8 mouse cellular contexts compared by ENCODE assay signal in the genomic region with DNA sequence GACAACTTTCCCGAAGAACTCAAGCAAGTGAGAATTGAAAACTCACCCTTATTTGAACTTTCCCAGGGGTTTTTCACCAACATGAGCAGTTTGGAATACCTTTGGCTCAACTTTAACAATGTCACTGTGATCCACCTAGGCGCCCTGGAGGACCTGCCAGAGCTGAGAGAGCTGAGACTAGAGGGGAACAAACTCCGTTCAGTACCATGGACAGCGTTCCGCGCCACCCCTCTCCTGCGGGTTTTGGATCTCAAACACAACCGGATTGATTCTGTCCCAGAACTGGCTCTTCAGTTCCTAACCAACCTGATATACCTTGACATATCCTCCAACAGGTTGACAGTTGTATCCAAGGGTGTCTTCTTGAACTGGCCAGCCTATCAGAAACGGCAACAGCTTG. TPM values are rescaled to one million over a fixed set of nuclear protein-coding genes. Genes with fewer than 3 reads are reported as not detected.
DNase-seq lines count a peak whose midpoint lies in the region; ATAC-seq lines count a peak whose summit lies in the region.

No protein-coding gene starts in this region.

- ATAC-seq in megakaryocyte-erythroid progenitor cell, adult 5-6 weeks (replicated peaks; ENCODE audit: low FRiP score, low TSS enrichment, poor library complexity, severe bottlenecking), result peak; percentile 50; the same call in 1 of the 2 replicates

- peak; percentile 62 for DNase-seq in gastrocnemius, postnatal 14 days
- no peak for DNase-seq in gastrocnemius, postnatal 25 days
- DNase-seq in 3T3-L1 (ENCODE audit: low read depth, low spot score), result peak; percentile 49
- peak; percentile 74 for DNase-seq in adrenal gland, postnatal 14 days
- peak; percentile 49 for DNase-seq in kidney, adult 18-20 months
- DNase-seq in spleen, adult 18-20 months, result no peak
- no peak for DNase-seq in left cerebral cortex, adult 11 months (ENCODE audit: low spot score)

- intact Hi-C loops in gastrocnemius, postnatal 14 days (cut with DNase I; ENCODE audit: low total_unique reads), result no loop called here

RNA-seq across cellular contexts. Expression of a gene that starts 0.8 kb away (rescaled TPM):
- total RNA-seq in gastrocnemius, postnatal 14 days (2021), result not detected
- not detected for total RNA-seq in gastrocnemius, postnatal 25 days (2021)
- total RNA-seq in adrenal gland, postnatal 14 days (2021), result not detected in 2 replicates
- not detected in 2 replicates for total RNA-seq in megakaryocyte-erythroid progenitor cell, adult 5-6 weeks (2014; fragmentation: Nextera tagmentation)
- not detected in 2 replicates for total RNA-seq in megakaryocyte-erythroid progenitor cell, adult 5-6 weeks (2017)

RNA-seq across cellular contexts. Expression of a gene that starts 13.9 kb away (rescaled TPM):
- total RNA-seq in gastrocnemius, postnatal 14 days (2021), result not detected
- not detected for total RNA-seq in gastrocnemius, postnatal 25 days (2021)
- total RNA-seq in adrenal gland, postnatal 14 days (2021), result 0.11 TPM in 1 of 2 replicates, not detected in the other
- not detected in 2 replicates for total RNA-seq in megakaryocyte-erythroid progenitor cell, adult 5-6 weeks (2014; fragmentation: Nextera tagmentation)
- not detected in 2 replicates for total RNA-seq in megakaryocyte-erythroid progenitor cell, adult 5-6 weeks (2017)

RNA-seq across cellular contexts. Expression of a gene that starts 19.8 kb away (rescaled TPM):
- under 1 TPM; 0.29 to 0.37 TPM for total RNA-seq in gastrocnemius, postnatal 14 days (2021)
- under 1 TPM in 1 of 2 experiments, not detected in 1; 0.19 TPM for total RNA-seq in gastrocnemius, postnatal 25 days (2021)
- total RNA-seq in adrenal gland, postnatal 14 days (2021), result not detected in 2 replicates
- not detected in 2 replicates for total RNA-seq in megakaryocyte-erythroid progenitor cell, adult 5-6 weeks (2014; fragmentation: Nextera tagmentation)
- total RNA-seq in megakaryocyte-erythroid progenitor cell, adult 5-6 weeks (2017), result not detected in 2 replicates

RNA-seq across cellular contexts. Expression of a gene that starts 29.6 kb away (rescaled TPM):
- not detected for total RNA-seq in gastrocnemius, postnatal 14 days (2021)
- not detected for total RNA-seq in gastrocnemius, postnatal 25 days (2021)
- 0.11 and 0.19 TPM in 2 replicates for total RNA-seq in adrenal gland, postnatal 14 days (2021)
- not detected in 2 replicates for total RNA-seq in megakaryocyte-erythroid progenitor cell, adult 5-6 weeks (2014; fragmentation: Nextera tagmentation)
- total RNA-seq in megakaryocyte-erythroid progenitor cell, adult 5-6 weeks (2017), result not detected in 2 replicates

RNA-seq across cellular contexts. Expression of a gene that starts 45.3 kb away (rescaled TPM):
- total RNA-seq in gastrocnemius, postnatal 14 days (2021), result under 1 TPM in 1 of 2 experiments, not detected in 1; 0.47 TPM
- total RNA-seq in gastrocnemius, postnatal 25 days (2021), result under 1 TPM; 0.38 to 0.41 TPM
- total RNA-seq in adrenal gland, postnatal 14 days (2021), result 0.70 and 2.0 TPM in 2 replicates
- total RNA-seq in megakaryocyte-erythroid progenitor cell, adult 5-6 weeks (2014; fragmentation: Nextera tagmentation), result not detected in 2 replicates
- 1.3 and 2.9 TPM in 2 replicates for total RNA-seq in megakaryocyte-erythroid progenitor cell, adult 5-6 weeks (2017)

Comparison
In these comparisons a context has a peak if more than half of its experiments do, and no peak if none do; other contexts are left out.
1. DNase-seq: peak in gastrocnemius, postnatal 14 days (single experiment), 3T3-L1 (single experiment), adrenal gland, postnatal 14 days (single experiment) and kidney, adult 18-20 months (single experiment); none in gastrocnemius, postnatal 25 days (single experiment), spleen, adult 18-20 months (0 of 2) and left cerebral cortex, adult 11 months (single experiment).